Mouse (Mus musculus) embryonic facial prominence, embryonic 14.5 days (tissue): Measurements from ENCODE around the gene Zfp865. TPM values are rescaled to one million over a fixed set of nuclear protein-coding genes. Genes with fewer than 3 reads are reported as not detected.

Source experiments
- polyA plus RNA-seq: library from polyadenylated mRNA; unstranded; fragments of >200 nt; fragmentation: Nextera tagmentation; extraction: Ambion mirVana; gene quantifications from 2 replicates; pipeline ENCODE4 v1.2.1, GENCODE M21; 2014

Zfp865 gene
- polyA plus RNA-seq, 1 experiment from 2014 or later, result 5.3 TPM

Other genes with a start within 250 kb of the Zfp865 start
- not detected in 2 replicates for gene Fam71e2, start 249.1 kb upstream of the Zfp865 start, polyA plus RNA-seq
- 0.13 TPM in 1 of 2 replicates, not detected in the other for gene Il11, start 237.5 kb upstream of the Zfp865 start, polyA plus RNA-seq
- not detected in 2 replicates for gene Tmem190, start 237.4 kb upstream of the Zfp865 start, polyA plus RNA-seq
- gene Tmem238, start 230.7 kb upstream of the Zfp865 start, polyA plus RNA-seq, result 5.5 and 6.6 TPM in 2 replicates
- 275 and 300 TPM in 2 replicates for gene Rpl28, start 227.5 kb upstream of the Zfp865 start, polyA plus RNA-seq
- 347 and 359 TPM in 2 replicates for gene Ube2s, start 207.8 kb upstream of the Zfp865 start, polyA plus RNA-seq
- gene Shisa7, start 175.7 kb upstream of the Zfp865 start, polyA plus RNA-seq, result 0.68 and 0.76 TPM in 2 replicates
- 6.5 and 7.0 TPM in 2 replicates for gene Isoc2b, start 150.1 kb upstream of the Zfp865 start, polyA plus RNA-seq
- gene Isoc2a, start 143.2 kb upstream of the Zfp865 start, polyA plus RNA-seq, result 1.3 and 1.6 TPM in 2 replicates
- 0.35 TPM in 1 of 2 replicates, not detected in the other for gene Gm36210, start 113.9 kb upstream of the Zfp865 start, polyA plus RNA-seq
- 3.7 and 4.0 TPM in 2 replicates for gene Zfp628, start 105.2 kb upstream of the Zfp865 start, polyA plus RNA-seq
- gene Nat14, start 98.3 kb upstream of the Zfp865 start, polyA plus RNA-seq, result 1.9 and 2.6 TPM in 2 replicates
- 8.1 and 8.7 TPM in 2 replicates for gene Ssc5d, start 94.6 kb upstream of the Zfp865 start, polyA plus RNA-seq
- 0.64 and 0.92 TPM in 2 replicates for gene Sbk2, start 56.0 kb upstream of the Zfp865 start, polyA plus RNA-seq
- gene Sbk3, start 49.2 kb upstream of the Zfp865 start, polyA plus RNA-seq, result 0.06 and 0.08 TPM in 2 replicates
- 23.0 and 30.4 TPM in 2 replicates for gene Zfp579, start 24.2 kb upstream of the Zfp865 start, polyA plus RNA-seq
- gene Zfp524, start 6.0 kb upstream of the Zfp865 start, polyA plus RNA-seq, result 14.5 and 16.5 TPM in 2 replicates
- gene Fiz1, start 5.7 kb upstream of the Zfp865 start, polyA plus RNA-seq, result 31.1 and 32.8 TPM in 2 replicates
- gene Gm44973, start 4.9 kb upstream of the Zfp865 start, polyA plus RNA-seq, result 1.5 TPM in 1 of 2 replicates, not detected in the other
- 21.6 and 30.7 TPM in 2 replicates for gene Ccdc106, start 177 bp downstream of the Zfp865 start, polyA plus RNA-seq
- gene 4632433K11Rik, start 13.7 kb downstream of the Zfp865 start, polyA plus RNA-seq, result not detected in 2 replicates
- 4.4 and 6.0 TPM in 2 replicates for gene Zfp784, start 18.1 kb downstream of the Zfp865 start, polyA plus RNA-seq
- gene Zfp580, start 31.2 kb downstream of the Zfp865 start, polyA plus RNA-seq, result 34.9 and 44.1 TPM in 2 replicates
- 105 and 114 TPM in 2 replicates for gene U2af2, start 41.8 kb downstream of the Zfp865 start, polyA plus RNA-seq
- 59.3 and 66.2 TPM in 2 replicates for gene Epn1, start 59.9 kb downstream of the Zfp865 start, polyA plus RNA-seq
- gene Rfpl4, start 96.6 kb downstream of the Zfp865 start, polyA plus RNA-seq, result not detected in 2 replicates
- 0.22 and 0.62 TPM in 2 replicates for gene Rasl2-9, start 105.6 kb downstream of the Zfp865 start, polyA plus RNA-seq
- not detected in 2 replicates for gene Vmn1r55, start 129.3 kb downstream of the Zfp865 start, polyA plus RNA-seq
- not detected in 2 replicates for gene Vmn1r56, start 176.4 kb downstream of the Zfp865 start, polyA plus RNA-seq
- gene Vmn1r57, start 198.1 kb downstream of the Zfp865 start, polyA plus RNA-seq, result not detected in 2 replicates